Mouse (Mus musculus) liver, adult 2 months (tissue): ENCODE results near the gene Ablim2.

ENCODE experiments used
- CTCF ChIP-seq: fragments of 200-500 bp; IDR thresholded peaks from 2 replicates; pipeline ENCODE4 v1.5.1; 2011; ENCODE audit warnings: low read depth, low read length, control low read depth
- POLR2A ChIP-seq: fragments of 200-500 bp; IDR thresholded peaks from 2 replicates; pipeline ENCODE4 v1.6.1; 2011; ENCODE audit warnings: low read length, control low read depth; ENCODE audit not compliant: insufficient read depth; ENCODE audit errors: extremely low read depth

- TF ChIP-seq CTCF (no peak), POLR2A (no peak)
Measured at GRCm38 (mm10) chr5:35762850-35763249, 5.2 kb downstream of the Ablim2 start.
